In the genomic region with DNA sequence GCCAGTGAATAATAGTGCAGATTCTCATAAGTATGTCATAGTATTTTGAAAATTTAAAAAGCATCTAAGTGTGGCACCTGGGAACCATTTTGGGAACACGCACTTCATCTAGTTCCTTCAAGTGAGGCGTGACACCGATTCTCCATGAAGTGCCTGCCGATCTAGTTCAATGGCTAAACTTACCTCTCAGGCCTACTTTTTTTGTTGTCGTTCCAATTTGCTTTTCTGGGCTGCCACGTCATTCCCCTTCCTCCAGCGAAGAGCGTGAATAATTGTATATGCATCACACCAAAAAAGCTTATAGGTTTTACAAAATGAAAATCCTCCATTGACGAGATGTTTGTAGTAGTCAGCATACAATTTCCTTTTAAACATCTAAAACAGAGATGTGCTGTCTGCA, we compare ENCODE assay signal across 12 mouse cellular contexts.
"Had no signal": no experiment of that assay in that cellular context is flagged by ENCODE, and none has a peak within 500 bp of the region (broad histone marks: within the 10 kb centered on the region; RNA-seq: fewer than 3 reads in every experiment).

No protein-coding gene starts in this region.

- DNase-seq: retina, postnatal 1 day; right cerebral cortex, adult 18-20 months; right cerebral cortex, postnatal 14 days; right cerebral cortex, postnatal 25 days; right cerebral cortex, postnatal 4 days; spleen, adult 18-20 months; thymus, adult 18-20 months; thymus, adult 2 months; thymus, postnatal 14 days; thymus, postnatal 25 days; thymus, postnatal 36 days; thymus, postnatal 4 days had no signal
